Mouse (Mus musculus) monocyte, adult 2 months (primary cell): ENCODE measurements at regions not wholly inside any gene's neighbourhood (a gene's known extent, or its start where the extent isn't known, plus 50 kb on each side); places are given as distances from the start of the nearest gene placed in this dataset.

Experiments
- DNase-seq, 2 experiments: peaks; one replicate each; pipeline ENCODE4 v3.0.0; 2022; ENCODE audit warnings: low spot score in 2 of 2, low read depth in 1 of 2

DNA sequence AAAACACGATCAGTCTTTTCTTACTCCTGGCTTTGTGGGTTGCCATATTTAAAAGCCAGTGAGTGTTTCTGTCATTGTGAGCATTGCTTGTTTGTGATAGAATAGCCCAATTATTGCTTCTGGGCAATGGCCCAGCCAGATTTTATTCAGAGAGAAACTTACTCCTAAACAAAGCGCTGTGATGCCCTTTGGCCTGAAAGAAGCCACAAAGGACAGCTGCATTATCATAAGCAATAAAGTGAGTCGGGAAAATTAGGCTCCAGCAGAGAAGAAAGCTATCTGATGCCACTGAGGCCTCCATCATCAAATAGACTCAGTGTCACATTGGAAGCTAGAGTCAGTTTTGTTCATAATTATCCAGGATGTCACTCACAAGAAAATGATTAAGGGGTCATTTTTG is 644.9 kb upstream of the Tle4 start:
- DNase-seq, result no peak

DNA sequence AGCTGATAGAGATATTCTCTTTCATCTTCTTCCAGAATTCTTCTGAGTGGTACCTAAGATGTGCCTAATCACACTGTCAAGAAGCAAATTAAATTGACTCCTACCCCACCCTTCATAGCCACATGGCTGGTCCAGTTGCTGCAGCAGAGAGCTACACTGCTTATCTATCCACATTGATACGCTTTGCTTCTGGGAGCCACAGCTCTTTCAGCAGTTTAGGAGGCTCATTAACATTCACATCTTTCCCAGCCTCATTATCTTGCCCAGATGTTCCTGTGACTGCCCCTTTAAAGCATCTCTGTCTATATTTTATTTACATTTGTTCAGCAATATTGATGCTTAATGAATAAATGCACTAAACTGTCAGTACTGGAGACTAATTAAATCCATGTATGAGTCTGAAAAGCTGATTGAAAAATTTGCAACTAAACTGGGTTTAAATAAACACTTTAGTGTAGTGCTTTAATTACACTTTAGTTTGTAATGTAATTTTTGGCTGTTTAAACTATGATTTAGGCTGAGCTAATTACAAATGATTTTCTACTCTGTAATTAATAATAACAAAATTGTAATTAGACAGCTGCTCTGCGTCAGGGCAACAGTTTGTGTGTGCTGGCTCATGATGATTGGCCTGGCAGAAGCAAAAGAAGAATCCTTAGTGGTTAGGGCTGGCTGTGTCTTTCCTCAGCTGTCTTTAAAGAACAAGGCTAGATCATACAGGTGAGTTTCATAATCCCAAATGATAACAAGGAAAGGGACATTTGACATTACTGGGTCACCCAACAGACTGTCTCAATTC is 632.5 kb upstream of the Tle4 start:
- DNase-seq, result no peak

DNA sequence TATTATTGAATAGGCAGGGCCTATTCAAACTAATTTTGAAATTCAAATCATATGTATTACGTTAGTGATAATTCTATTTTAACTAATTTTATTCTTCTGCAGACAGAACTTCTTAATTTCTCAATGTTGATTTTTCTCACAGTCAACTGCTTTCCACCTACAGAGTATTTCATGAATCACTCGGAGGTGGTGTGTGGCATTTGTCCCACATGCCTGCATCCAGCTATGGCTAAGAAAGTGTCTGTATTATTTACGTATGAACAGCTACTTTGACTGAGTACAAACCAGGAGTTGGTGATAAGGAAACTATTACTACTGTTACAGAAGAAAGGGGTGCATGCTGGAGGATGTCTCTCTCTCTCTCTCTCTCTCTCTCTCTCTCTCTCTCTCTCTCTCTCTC is 619.5 kb upstream of the Tle4 start:
- DNase-seq, result no peak

DNA sequence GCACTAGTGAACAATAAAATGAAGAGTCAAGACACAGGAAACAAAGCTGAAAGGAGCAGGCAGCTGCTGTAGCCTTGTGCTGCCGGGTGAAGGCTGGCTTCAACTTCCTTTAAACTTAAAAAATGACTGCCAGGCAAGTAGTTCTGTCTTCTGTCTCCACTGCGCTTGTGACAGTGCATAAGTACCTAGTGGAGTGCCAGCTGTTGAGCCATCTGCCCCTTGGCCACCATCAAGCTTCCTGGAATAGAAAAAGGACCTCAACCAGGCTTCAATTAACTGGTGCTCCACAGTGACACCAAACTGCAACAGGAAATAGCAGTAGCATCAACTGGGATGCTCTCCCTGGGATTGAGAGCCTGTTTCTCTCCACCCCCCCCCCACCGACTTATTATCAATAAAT is 616.8 kb upstream of the Tle4 start:
- no peak for DNase-seq

DNA sequence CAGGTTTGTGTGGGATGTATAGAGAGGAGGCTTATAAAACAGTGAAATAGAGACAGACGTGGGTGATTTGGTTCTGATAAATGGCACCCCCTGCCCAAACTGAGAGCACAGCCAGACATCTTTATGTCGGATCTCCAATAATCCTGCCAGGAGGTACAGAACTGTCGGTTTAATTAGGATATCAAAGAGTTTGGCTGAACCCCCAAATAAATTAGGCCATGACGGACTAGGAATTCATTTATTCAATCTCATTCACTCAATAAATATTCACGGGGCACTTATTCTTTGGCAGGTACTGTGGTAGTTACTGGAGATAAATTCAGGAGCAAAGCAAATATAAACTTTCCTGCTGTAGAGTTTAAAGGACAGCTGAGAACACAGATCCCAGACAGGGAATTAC is 615.0 kb upstream of the Tle4 start:
- no peak for DNase-seq

DNA sequence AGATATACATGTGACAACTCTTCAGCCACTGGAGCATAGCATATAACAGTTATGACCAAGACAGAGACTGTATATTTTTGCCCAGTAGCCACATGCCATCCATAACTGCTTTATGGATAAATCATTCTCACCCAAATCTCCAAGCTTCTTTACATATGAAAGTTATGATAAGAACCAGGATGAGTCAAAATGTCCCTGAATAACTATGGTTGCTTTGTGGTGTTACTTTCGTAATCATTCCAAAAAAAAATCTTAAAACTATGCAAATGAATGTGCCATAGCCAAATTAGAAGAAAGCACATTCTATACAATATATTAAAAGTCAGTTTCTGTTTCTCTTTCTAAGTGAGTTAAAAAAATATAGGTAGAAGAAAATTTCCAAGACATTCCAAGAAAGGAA is 605.2 kb upstream of the Tle4 start:
- no peak for DNase-seq

DNA sequence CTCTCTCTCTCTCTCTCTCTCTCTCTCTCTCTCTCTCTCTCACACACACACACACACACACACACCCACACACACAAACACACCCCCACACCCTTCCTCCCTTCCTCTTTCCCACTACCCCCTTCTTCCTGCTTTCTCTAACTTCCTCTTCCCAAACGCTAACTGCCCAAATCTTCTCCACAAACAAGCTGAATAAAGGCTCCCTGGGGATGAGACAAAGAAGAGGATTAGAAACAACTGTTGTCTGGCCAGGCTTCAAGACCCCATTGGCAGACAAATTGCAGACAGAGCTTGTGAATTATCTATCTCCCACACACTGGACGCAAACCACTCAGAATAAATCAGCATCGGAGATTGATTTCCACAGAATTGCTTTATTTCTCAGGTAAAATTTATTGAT is 603.4 kb upstream of the Tle4 start:
- DNase-seq, result no peak

DNA sequence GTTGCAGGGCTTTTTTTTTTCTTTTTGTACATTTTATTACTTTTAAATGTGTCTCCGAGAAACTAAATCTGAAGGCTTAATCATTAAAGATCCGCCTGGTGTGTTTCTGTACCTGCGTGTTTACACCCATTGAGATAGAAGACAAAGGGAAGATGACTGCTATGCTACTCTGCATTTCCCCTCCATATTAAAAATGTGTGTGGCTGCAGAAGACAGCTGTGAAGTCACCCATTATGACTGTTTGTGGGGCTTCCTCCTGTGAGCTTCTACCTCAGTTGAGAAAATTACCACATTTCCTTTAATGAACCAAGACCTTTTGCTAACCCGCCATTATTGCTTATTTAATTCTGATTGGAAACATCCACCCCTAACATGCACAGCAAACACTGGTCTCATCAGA is 602.9 kb upstream of the Tle4 start:
- DNase-seq, result no peak

DNA sequence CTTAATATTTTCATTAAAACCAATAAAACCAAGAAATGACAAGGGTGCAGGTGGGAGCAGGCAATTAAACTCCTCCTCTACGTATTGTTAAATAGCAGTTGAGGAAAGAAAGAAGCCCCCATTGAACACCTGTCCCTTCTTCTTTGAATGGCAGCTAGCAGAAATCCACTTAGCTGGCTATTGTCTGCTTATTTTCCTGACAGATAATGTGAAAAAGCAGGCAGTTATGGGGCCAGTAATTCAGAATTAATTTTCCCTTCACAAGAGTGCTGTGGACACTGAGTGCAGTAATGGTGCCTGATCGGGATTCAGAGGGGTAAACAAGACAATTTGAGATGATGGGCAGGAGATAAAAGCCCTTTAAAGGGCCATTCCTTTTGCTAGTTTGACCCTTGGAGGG is 602.5 kb upstream of the Tle4 start:
- DNase-seq, result no peak

DNA sequence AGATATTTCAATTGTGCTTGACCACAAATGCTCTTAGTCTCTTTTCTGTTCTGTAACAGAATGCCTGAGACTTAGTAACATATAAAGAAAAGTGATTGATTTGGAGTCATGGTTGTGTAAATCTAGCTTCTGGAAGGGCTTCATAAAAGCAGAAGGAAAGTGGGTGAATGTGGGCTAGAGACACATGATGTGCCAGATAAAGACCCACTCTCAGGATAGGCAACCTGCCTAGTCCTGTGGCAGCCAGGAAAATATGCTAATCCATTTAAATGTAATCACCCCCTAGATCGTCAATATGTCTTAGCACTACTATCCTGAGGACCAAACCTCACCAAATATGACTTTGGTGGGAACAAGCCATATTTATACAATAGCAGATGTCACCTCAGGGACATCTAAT is 601.8 kb upstream of the Tle4 start:
- DNase-seq, result no peak

DNA sequence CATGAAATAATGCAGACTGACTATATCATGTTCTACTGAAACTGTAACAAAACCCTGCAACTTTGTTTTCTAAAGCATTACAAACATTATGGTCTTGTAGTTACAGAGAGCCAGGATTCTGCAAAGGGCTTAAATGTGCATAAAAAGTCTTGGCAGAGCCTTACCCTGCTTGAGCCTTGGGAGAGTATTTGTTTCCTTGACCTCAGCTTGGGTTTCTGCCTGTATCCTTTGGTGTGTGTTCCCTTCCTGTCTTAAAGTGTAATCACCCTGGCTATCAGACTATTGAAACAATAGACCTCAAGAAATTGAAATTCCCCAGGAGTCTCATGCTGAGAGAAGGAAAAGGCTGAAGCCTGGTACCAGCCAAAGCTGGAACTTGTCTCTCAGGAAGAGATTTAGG is 577.4 kb upstream of the Tle4 start:
- no peak for DNase-seq

DNA sequence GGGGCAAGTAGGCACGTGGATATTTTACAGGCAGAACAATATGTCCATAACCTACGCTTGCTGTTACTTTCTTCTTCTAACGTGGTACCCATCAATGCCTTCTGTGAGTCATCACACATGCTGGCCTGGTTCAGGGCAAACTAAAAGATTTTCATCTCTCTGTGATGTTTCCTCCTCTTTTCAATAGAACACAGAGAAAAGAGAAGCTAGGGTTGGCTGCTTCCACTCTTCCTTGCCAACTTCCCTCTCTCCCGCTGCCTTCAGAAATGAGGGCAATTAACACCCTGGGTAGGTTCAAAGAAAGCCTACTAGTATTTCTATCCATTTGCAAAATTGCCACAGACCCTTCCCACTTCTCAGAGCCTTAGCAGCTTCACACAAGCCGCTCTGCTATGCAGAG is 575.5 kb upstream of the Tle4 start:
- no peak for DNase-seq

DNA sequence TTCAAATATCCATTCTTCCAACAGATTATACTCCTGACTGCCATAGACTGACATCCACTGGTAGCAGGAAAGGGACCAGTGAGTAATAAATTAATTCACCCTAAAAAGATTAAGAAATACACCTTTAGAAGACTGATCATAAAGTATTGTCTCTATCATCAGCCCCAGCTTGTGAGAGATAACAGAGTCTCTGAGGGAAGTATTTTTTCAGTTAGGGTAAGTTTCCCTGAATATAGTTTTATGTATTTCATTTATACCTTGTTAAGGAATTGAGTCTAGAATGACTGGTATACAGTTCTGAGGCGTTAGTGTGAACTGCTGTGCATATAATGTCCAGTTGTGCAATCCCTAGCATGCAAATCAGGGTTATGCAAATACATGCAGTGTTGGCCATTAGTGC is 569.3 kb upstream of the Tle4 start:
- DNase-seq, result no peak

DNA sequence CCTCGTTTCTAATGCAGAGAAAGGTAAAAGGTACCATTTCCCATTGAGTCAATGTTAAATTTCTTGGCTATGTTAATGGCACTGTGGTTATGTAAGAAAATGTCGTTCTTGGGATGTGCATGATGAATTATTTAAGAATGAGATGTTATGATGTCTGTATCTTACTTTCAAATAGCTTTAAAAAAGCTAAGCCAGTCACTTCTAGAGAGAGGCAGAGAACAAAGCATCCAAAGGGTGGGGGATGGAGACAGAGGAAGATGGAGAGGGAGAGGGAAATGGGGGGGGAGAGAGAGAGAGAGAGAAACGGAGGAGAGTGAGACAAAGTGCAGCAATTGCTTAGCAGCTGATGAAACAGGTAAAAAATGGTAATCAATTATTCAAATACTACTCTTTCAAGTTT is 562.8 kb upstream of the Tle4 start:
- no peak for DNase-seq

DNA sequence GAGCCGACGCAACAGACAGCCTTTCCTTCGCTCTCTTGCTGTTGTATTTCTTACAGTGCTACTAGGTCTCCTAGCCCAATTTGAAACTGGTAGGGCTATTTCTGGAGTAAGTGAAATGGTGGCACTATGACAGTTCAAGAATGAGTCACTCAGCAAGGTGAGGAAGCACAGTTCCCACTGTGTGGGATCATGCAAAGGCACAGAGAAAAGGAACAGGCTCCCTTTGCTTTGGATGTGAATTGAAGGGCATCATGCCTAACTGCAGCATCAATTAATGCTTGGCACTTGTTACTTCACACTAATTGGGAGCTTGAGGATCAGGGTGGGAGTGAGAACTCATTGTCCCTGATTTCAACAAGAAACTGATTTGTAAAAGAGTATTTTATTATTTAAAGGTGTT is 560.8 kb upstream of the Tle4 start:
- DNase-seq, result no peak

DNA sequence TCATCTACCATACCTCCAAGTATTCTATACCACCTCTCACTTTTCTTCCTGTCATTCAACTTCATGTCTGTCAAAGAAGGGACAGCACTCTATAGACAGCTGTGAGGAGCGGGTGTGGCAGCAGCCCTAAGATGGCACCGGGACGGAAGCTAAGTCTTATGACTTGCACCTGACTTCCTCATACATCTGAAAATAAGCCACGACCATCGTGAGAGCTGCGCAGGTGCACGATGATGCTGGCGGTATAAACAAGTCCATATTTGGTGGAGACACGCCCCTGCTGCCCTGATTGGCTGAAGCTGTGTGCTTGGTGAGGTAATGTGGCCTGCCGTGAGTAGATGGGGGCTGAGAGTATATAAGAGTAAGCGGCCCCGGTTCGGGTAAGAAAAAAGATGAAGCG is 560.3 kb upstream of the Tle4 start:
- no peak for DNase-seq

DNA sequence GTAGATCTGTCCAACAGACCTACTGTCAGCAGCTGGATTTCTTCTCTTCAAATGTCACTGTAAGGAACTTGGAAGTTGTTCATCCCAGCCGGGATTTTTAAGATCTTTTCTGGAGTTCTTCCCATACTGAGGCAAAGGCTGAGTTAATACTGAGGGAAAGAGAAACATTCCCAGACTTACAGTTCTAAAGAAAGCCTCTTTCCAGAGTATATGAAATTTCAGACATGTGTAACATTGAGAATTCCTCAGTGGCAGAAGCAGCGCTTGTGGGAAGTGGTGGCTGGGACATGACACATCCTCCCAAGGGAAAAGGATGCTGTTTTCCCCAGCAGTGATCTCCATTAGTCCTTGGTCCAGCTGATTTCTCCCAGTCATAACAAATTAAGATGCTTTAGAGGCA is 556.8 kb upstream of the Tle4 start:
- no peak for DNase-seq

DNA sequence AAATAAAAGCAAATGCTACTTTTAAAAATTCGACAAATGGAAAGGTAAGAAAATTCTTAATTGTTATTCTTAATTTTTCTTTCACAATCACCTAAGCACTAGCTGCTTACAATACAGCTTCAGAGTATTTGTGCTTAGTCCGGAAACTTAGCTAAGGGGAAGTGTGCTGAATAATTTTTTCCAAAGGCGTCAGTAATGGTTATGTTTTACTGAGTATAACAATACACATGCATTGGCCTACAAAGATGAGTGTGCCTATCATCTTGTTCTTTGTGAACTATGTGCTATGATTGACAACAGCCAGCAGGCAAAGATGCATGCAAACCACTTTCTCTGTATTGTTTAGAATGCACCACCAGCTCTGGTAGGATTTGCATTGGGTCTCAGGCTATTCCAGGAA is 548.5 kb upstream of the Tle4 start:
- no peak for DNase-seq

DNA sequence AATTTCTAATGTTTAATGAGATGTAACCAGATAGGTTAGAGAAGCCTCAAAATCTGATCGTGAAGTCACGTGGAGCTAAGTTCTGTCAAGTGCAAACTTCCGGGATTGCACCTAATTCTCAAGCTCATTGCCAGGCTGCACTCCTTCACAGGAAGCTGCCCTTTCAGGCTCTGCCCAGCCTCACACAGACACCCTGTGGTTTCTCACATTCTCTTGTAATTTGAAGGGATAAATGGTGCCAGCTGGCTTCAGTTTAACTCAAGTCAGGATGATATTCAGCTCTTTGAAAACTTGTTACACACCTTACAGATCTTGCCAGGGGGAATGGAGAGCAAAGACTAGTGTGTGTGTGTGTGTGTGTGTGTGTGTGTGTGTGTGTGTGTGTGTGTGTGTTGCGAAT is 529.3 kb upstream of the Tle4 start:
- no peak for DNase-seq

DNA sequence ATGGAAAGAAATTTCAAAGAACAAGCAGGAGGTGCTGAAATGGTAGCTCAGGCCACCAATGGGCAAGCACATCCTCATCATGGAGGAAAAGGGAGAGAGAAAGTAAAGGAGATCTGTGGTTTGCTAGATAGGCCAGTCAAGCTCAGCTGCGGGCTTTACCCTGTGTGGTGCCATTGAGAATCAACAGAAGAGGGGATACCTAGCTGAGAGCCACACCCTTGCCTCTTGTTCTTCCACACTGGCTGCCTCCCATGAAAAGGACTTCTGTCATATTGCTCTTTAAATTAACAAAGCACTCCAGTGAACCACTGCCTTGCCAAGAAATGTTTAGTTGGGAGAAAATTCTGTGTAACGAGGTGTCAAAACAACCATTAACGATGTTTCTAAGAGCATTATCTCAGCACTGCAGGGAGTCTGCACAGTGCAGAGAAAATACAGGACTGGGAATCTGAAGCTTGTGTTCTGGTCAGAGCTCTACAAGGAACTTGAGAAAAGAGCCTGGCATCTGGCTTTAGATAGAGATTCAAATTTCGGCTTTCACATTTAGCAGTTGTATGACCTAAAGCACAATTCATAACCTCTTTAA is 510.7 kb upstream of the Tle4 start:
- DNase-seq, result no peak

DNA sequence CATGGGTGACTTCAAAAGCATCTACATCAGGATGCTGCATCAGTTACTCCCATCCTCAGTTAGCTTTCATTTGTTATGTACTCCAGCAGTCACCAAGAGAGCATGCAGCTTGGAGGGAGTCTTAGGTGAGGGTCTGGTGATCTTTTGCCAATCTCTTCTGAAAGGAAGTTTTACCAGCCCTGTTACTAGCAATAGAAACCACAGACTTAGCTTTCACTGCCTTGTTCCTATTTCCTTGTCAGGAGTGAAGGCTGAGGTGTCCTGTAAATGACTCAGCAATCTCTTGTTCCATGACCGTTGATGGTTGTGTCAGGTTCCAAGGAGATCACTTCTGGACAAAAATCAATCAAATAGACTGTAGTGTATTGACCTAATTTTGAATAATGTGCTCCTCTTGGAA is 497.2 kb upstream of the Tle4 start:
- DNase-seq, result no peak

DNA sequence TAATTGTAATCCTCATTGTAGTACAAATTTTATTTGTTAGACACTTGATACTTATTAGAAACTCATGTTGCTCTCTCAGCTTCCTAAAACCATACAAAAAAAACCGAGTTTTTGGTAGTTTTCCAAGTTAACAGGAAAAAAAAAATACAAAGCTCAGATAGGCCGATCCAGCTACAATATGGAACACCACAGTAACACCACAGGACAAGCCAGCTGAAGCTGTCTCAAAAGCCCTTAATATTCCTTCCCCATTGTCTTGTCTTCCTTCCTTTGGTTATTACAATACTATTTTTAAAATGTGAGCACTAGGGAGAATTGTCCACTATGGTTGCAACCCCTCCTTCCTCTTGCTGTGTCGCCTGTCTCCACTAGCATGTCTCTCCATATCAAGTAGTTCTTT is 495.7 kb upstream of the Tle4 start:
- no peak for DNase-seq

DNA sequence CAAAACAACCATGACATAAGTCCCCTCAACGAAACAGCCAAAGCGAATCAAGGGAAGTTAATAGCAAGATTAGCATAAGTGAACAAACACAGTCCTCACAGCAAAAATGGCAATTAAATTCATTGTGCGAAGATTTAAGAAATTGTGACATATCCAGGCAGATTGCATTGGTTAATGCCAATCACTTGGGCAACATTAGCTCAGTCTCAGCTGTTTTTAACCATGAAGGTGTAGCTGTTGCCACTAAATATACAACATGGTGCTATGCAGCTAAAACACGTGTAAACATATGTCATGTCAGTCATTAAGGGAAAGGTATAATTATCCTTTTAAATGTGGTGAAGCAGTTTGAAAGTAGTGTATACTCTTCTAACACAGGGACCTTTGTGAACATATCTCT is 482.8 kb upstream of the Tle4 start:
- no peak for DNase-seq
